Mouse (Mus musculus) midbrain, embryonic 15.5 days (tissue): ENCODE data around the gene Spata31d1a. TPM values are rescaled to one million over a fixed set of nuclear protein-coding genes. Genes with fewer than 3 reads are reported as not detected.
"Not testable (repeated sequence)": the region's sequence is repeated elsewhere in the genome, so short reads cannot be mapped to it uniquely, and the experiment has no call there.

Experiments used
- ATAC-seq: fragments of 200-750 bp; cut with Nextera tagmentation; replicated peaks from 2 replicates; pipeline ENCODE4 v1.8.0; 2017; ENCODE audit warnings: moderate TSS enrichment
- H3K27ac ChIP-seq: fragments of 300-500 bp; sonication (generic); 2 replicates; pipeline ENCODE4 v1.5.1; 2015; ENCODE audit warnings: mild to moderate bottlenecking, inconsistent platforms
- H3K27me3 ChIP-seq: fragments of 300-500 bp; sonication (generic); replicated peaks from 2 replicates; pipeline ENCODE4 v1.6.1; 2015; ENCODE audit warnings: inconsistent platforms
- H3K36me3 ChIP-seq: fragments of 300-500 bp; sonication (generic); replicated peaks from 2 replicates; pipeline ENCODE4 v1.6.1; 2015; ENCODE audit warnings: inconsistent platforms
- H3K4me1 ChIP-seq: fragments of 300-500 bp; sonication (generic); 2 replicates; pipeline ENCODE4 v1.6.1; 2015; ENCODE audit warnings: inconsistent platforms
- H3K4me2 ChIP-seq: fragments of 300-500 bp; sonication (generic); 2 replicates; pipeline ENCODE4 v1.6.1; 2015; ENCODE audit warnings: inconsistent platforms, mild to moderate bottlenecking, moderate library complexity
- H3K4me3 ChIP-seq: fragments of 300-500 bp; sonication (generic); 2 replicates; pipeline ENCODE4 v1.5.1; 2015; ENCODE audit warnings: mild to moderate bottlenecking, inconsistent platforms
- H3K9ac ChIP-seq: fragments of 300-500 bp; sonication (generic); 2 replicates; pipeline ENCODE4 v1.6.1; 2015; ENCODE audit warnings: mild to moderate bottlenecking, inconsistent platforms
- H3K9me3 ChIP-seq: fragments of 300-500 bp; sonication (generic); 2 replicates; pipeline ENCODE4 v1.6.1; 2016; ENCODE audit warnings: inconsistent platforms
- WGBS: fragments of 180-500 bp; shearing (Covaris S2); methylation state at CpG from one replicate; pipeline ENCODE4 v1.1.7; 2015; ENCODE audit warnings: mixed read lengths; 5-methylcytosine and 5-hydroxymethylcytosine counted together
- polyA plus RNA-seq: library from polyadenylated mRNA; unstranded; fragments of >200 nt; fragmentation: Nextera tagmentation; extraction: Ambion mirVana; gene quantifications from 2 replicates; pipeline ENCODE4 v1.2.1, GENCODE M21; 2015

Gene Spata31d1a
- 0.17 and 0.26 TPM in 2 replicates for polyA plus RNA-seq

GRCm38 (mm10) chr13:59710230-59710629, at the start of gene Spata31d1a:
Gene Spata31d1a, minus strand, starts transcription at chr13:59710330.
- H3K9ac ChIP-seq, result no peak within 1 kb of the TSS
- H3K36me3 ChIP-seq, result no peaks in the 10 kb centered on the region
- H3K27ac ChIP-seq, result no peak within 1 kb of the TSS
- H3K27me3 ChIP-seq, result no peaks in the 10 kb centered on the region
- 90% methylated on average over 15 of the region's 15 CpGs for WGBS
- no peak within 1 kb of the TSS for H3K4me2 ChIP-seq
- no peak for ATAC-seq
- H3K9me3 ChIP-seq, result no peaks in the 10 kb centered on the region
- no peaks in the 10 kb centered on the region for H3K4me1 ChIP-seq
- H3K4me3 ChIP-seq, result no peak within 1 kb of the TSS

- WGBS, result 92% methylated on average over 7 of the region's 7 CpGs
- H3K27ac ChIP-seq, result no peak overlapping the region
- no peaks in the 10 kb centered on the region for H3K9me3 ChIP-seq
- no peak overlapping the region for H3K9ac ChIP-seq
- H3K4me2 ChIP-seq, result no peak overlapping the region
- H3K4me1 ChIP-seq, result no peaks in the 10 kb centered on the region
- peaks cover 19% of the 10 kb centered on the region for H3K36me3 ChIP-seq
- no peak overlapping the region for H3K4me3 ChIP-seq
- ATAC-seq, result no peak
- H3K27me3 ChIP-seq, result no peaks in the 10 kb centered on the region
Observed at GRCm38 (mm10) chr13:59756906-59757305, 46.8 kb upstream of the Spata31d1a start.

GRCm38 (mm10) chr13:59750310-59750709, 40.2 kb upstream of the Spata31d1a start:
- H3K9ac ChIP-seq, result no peak overlapping the region
- no peak overlapping the region for H3K27ac ChIP-seq
- WGBS, result 93% methylated on average over 12 of the region's 12 CpGs
- no peak for ATAC-seq
- H3K4me2 ChIP-seq, result no peak overlapping the region
- H3K9me3 ChIP-seq, result no peaks in the 10 kb centered on the region
- H3K36me3 ChIP-seq, result 0 out of 2 replicates have a peak, but pooled peaks cover 2% of the 10 kb centered on the region
- no peaks in the 10 kb centered on the region for H3K27me3 ChIP-seq
- H3K4me1 ChIP-seq, result no peaks in the 10 kb centered on the region
- no peak overlapping the region for H3K4me3 ChIP-seq

- no peak for ATAC-seq
- Histone ChIP-seq H3K27me3 (no peaks in the 10 kb centered on the region), H3K36me3 (no peaks in the 10 kb centered on the region), H3K4me3 (no peak within 1 kb of the TSS), H3K9ac (no peak within 1 kb of the TSS), H3K4me2 (no peak within 1 kb of the TSS), H3K9me3 (no peaks in the 10 kb centered on the region), H3K27ac (no peak within 1 kb of the TSS), H3K4me1 (no peaks in the 10 kb centered on the region)
- 83% methylated on average over 9 of the region's 9 CpGs for WGBS
Observed at GRCm38 (mm10) chr13:59746711-59747110, 36.6 kb upstream of the Spata31d1a start, which contains the start of gene 1700014D04Rik. Gene 1700014D04Rik, minus strand, starts transcription at chr13:59746752.

GRCm38 (mm10) chr13:59746164-59746563, 36.0 kb upstream of the Spata31d1a start:
- no peak for ATAC-seq
- Histone ChIP-seq H3K36me3 (no peaks in the 10 kb centered on the region), H3K27ac (no peak overlapping the region), H3K4me3 (no peak overlapping the region), H3K4me1 (no peaks in the 10 kb centered on the region), H3K27me3 (no peaks in the 10 kb centered on the region), H3K4me2 (no peak overlapping the region), H3K9me3 (no peaks in the 10 kb centered on the region), H3K9ac (no peak overlapping the region)
- WGBS, result 77% methylated on average over 5 of the region's 6 CpGs

- WGBS, result 85% methylated on average over 6 of the region's 6 CpGs
- no peak for ATAC-seq
- H3K4me3 ChIP-seq, result no peak overlapping the region
Observed at GRCm38 (mm10) chr13:59745462-59745861, 35.3 kb upstream of the Spata31d1a start.

GRCm38 (mm10) chr13:59741697-59742096, 31.6 kb upstream of the Spata31d1a start:
- Histone ChIP-seq H3K4me1 (no peaks in the 10 kb centered on the region), H3K9ac (no peak overlapping the region), H3K36me3 (no peaks in the 10 kb centered on the region), H3K4me2 (no peak overlapping the region), H3K9me3 (no peaks in the 10 kb centered on the region), H3K27ac (no peak overlapping the region), H3K27me3 (no peaks in the 10 kb centered on the region), H3K4me3 (no peak overlapping the region)
- WGBS, result 80% methylated on average over 10 of the region's 10 CpGs
- no peak for ATAC-seq

More at GRCm38 (mm10) chr13:59745462-59745861, 35.3 kb upstream of the Spata31d1a start:
- H3K9ac ChIP-seq, result no peak overlapping the region
- no peak overlapping the region for H3K4me2 ChIP-seq
- no peaks in the 10 kb centered on the region for H3K27me3 ChIP-seq
- H3K9me3 ChIP-seq, result no peaks in the 10 kb centered on the region
- H3K36me3 ChIP-seq, result no peaks in the 10 kb centered on the region
- no peaks in the 10 kb centered on the region for H3K4me1 ChIP-seq
- H3K27ac ChIP-seq, result no peak overlapping the region

- 91% methylated on average over 11 of the region's 11 CpGs for WGBS
- Histone ChIP-seq H3K4me2 (no peak overlapping the region), H3K27ac (no peak overlapping the region), H3K4me1 (no peaks in the 10 kb centered on the region), H3K9ac (no peak overlapping the region), H3K9me3 (no peaks in the 10 kb centered on the region), H3K27me3 (no peaks in the 10 kb centered on the region), H3K36me3 (no peaks in the 10 kb centered on the region), H3K4me3 (no peak overlapping the region)
- no peak for ATAC-seq
Observed at GRCm38 (mm10) chr13:59741096-59741495, 31.0 kb upstream of the Spata31d1a start.

GRCm38 (mm10) chr13:59739397-59739796, 29.3 kb upstream of the Spata31d1a start:
- no peaks in the 10 kb centered on the region for H3K27me3 ChIP-seq

GRCm38 (mm10) chr13:59738455-59738854, 28.3 kb upstream of the Spata31d1a start:
- H3K27me3 ChIP-seq, result no peaks in the 10 kb centered on the region
- no peak overlapping the region for H3K9ac ChIP-seq
- H3K4me3 ChIP-seq, result no peak overlapping the region
- H3K4me2 ChIP-seq, result no peak overlapping the region
- no peaks in the 10 kb centered on the region for H3K36me3 ChIP-seq
- no peaks in the 10 kb centered on the region for H3K4me1 ChIP-seq
- no peak overlapping the region for H3K27ac ChIP-seq
- H3K9me3 ChIP-seq, result no peaks in the 10 kb centered on the region
- ATAC-seq, result no peak
- WGBS, result 81% methylated on average over 2 of the region's 2 CpGs

More at GRCm38 (mm10) chr13:59739397-59739796, 29.3 kb upstream of the Spata31d1a start:
- no peak for ATAC-seq
- Histone ChIP-seq H3K9me3 (no peaks in the 10 kb centered on the region), H3K27ac (no peak overlapping the region), H3K4me3 (no peak overlapping the region), H3K36me3 (no peaks in the 10 kb centered on the region), H3K4me2 (no peak overlapping the region), H3K9ac (no peak overlapping the region), H3K4me1 (no peaks in the 10 kb centered on the region)
- WGBS, result 88% methylated on average over 4 of the region's 4 CpGs

- 27% methylated on average over 3 of the region's 3 CpGs for WGBS
- peak; percentile 71; the same call in 1 of the 2 replicates for ATAC-seq
Observed at GRCm38 (mm10) chr13:59735190-59735589, 25.1 kb upstream of the Spata31d1a start.

GRCm38 (mm10) chr13:59734347-59734746, 24.2 kb upstream of the Spata31d1a start:
- not testable (repeated sequence) for H3K27me3 ChIP-seq, H3K4me2 ChIP-seq, H3K4me1 ChIP-seq, H3K4me3 ChIP-seq, H3K9ac ChIP-seq, H3K36me3 ChIP-seq, H3K27ac ChIP-seq, ATAC-seq, H3K9me3 ChIP-seq
- WGBS, result 45% methylated on average over 6 of the region's 6 CpGs

More at GRCm38 (mm10) chr13:59735190-59735589, 25.1 kb upstream of the Spata31d1a start:
- no peaks in the 10 kb centered on the region for H3K4me1 ChIP-seq
- H3K9me3 ChIP-seq, result no peaks in the 10 kb centered on the region
- H3K27ac ChIP-seq, result no peak overlapping the region
- no peak overlapping the region for H3K9ac ChIP-seq
- H3K27me3 ChIP-seq, result no peaks in the 10 kb centered on the region
- no peak overlapping the region for H3K4me3 ChIP-seq
- H3K36me3 ChIP-seq, result no peaks in the 10 kb centered on the region
- H3K4me2 ChIP-seq, result no peak overlapping the region

GRCm38 (mm10) chr13:59733936-59734335, 23.8 kb upstream of the Spata31d1a start:
- Histone ChIP-seq H3K9ac (no peak overlapping the region), H3K27me3 (no peaks in the 10 kb centered on the region), H3K4me1 (no peaks in the 10 kb centered on the region), H3K4me3 (no peak overlapping the region), H3K36me3 (no peaks in the 10 kb centered on the region), H3K4me2 (no peak overlapping the region), H3K9me3 (no peaks in the 10 kb centered on the region), H3K27ac (no peak overlapping the region)
- 82% methylated on average over 4 of the region's 4 CpGs for WGBS
- no peak for ATAC-seq
